Mouse (Mus musculus): ENCODE measurements at regions not wholly inside any gene's neighbourhood (a gene's known extent, or its start where the extent isn't known, plus 50 kb on each side); places are given as distances from the start of the nearest gene placed in this dataset.

DNA sequence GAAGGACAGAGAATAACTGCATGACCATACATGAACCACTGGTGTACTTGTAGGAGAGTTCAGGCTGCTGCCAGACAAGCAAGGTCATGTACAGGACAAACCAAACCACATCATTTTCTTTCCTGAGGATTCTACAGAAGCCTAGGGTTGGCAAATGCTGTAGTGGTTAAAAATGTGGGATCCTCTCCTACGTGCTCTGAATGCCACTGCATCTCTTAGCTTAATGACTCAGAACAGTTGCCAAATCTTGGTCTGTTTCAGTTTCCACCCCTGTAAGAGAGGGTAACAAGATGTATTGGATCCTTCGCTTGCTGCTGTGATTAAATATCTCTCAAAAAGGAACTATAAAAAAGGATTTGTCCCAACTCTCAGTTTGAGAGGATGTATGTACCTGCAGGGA lies 938.1 kb downstream of the 4930444P10Rik start:
- DNase-seq (ENCODE audit: low read depth): no peak

DNA sequence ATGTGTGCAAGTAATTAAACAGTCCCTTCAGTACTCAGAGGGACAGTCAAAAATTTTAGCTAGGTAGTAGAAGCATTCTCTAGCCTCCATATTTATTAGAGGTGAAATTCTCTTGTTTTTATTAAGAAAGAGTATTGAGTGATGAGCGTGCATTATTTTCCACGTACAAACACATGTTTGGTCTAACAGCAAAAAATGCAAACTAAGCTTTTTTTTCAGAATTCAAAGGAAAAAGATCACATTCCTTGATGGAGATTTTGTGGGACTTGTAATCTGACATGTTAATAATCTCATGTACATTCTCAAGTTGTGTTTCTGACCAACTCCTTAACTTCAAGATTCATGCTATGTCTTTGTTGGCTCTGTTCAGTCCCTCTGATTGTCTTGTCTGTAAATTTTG lies 939.2 kb downstream of the 4930444P10Rik start:
- DNase-seq (ENCODE audit: low read depth): no peak

DNA sequence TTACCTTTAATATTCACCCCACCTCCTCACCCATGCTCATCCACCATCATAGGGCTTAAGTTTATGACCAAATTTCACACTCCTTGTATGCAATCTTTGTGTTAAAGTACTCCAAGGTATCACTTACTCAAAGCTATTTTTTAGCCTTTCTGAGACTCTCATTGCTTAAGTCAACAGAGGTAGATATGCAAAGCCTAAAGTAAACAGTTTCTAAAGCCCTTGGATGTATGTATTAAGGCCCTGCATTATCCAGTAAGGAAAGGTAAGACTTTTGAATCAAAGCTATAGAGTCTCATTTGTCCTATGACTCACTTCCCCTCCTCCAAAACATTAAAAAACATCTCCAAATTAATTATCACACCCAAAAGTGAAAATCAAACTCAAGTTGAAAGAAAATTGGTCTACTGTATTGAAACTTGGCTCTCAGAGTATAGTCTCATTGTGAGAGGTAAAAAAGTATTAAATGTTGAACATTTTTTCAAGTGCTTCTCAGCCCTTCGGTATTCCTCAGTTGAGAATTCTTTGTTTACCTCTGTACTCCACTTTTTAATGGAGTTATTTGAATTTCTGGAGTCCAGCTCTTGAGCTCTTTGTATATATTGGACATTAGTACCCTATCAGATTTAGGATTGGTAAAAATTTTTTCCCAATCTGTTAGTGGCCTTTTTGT lies 949.1 kb downstream of the 4930444P10Rik start:
- no peak for DNase-seq (ENCODE audit: low read depth)

DNA sequence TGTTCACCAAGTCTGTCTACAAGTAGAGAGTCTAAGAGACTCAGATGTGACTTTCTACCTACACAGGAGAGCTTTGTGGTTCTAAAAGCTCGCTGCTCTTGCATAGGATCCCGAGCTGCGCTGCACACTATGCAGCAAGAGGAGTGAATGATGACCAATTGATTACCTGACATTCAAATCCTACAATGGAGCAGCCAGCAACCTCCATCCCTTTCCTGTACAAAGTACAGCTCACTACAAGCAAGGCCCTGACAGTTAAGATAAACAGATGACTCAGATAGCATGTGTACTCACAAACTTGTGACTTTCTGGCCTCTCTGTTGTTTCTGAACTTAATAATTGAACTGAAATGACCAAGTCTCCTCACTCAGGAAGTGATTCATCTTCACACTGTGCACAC lies 974.7 kb downstream of the 4930444P10Rik start:
- DNase-seq (ENCODE audit: low read depth): no peak

DNA sequence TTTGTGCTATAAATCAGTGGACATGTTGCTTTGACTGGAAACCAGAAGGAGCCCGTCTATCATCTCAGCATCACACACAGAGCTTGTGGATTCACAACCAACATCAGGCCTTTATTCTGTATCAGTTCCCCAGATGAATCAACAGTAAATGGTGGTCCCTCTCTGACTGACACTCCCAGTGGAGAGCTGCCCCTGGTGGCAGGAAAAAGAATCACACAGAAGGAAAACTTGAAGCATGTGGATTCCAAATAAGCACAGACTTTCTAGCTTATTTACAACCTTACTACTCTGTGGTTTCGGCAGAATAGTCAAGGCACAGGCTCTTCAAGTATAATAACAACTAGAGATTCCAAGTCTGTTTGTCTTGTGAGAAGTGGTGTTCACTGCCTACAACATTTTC lies 981.7 kb downstream of the 4930444P10Rik start:
- DNase-seq (ENCODE audit: low read depth): no peak

DNA sequence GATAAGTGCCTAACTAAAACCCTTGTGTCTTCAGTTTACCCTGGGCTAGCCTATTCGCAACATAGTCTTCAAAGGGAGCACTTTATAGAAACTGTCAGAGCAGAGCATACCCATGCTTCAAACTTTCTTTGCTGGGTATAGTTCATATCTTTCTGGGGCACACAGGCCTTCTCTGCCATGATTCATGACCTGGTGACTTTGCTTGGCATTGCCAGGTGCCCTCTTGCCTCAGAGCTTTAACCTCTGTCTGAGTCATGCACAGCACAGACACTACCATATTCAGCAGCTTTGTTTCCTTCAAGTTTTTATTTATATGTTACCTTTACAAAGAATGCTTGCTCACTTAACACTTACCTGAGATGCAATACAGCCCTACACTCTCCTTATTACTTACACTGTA lies 1022.8 kb downstream of the 4930444P10Rik start:
- no peak for DNase-seq (ENCODE audit: low read depth)

DNA sequence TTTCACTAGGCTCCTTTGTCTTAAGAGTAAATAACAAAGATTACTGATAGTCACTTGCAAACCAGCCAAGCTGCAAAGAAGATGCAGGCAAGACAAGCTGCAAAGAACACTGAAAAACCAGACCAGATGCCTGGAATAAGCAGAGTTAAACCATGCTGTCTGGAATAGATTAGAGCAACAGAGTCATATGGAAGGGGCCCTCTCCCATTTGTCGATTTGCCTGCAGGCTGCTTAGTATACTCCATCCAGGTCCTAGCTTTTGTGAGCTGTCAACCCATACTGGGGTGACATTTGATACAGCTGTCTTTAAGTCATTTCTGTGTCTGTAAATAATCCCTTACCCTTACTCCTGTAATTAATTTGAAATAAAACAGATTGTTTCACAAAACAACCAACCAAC lies 1059.1 kb downstream of the 4930444P10Rik start:
- no peak for DNase-seq (ENCODE audit: low read depth)

DNA sequence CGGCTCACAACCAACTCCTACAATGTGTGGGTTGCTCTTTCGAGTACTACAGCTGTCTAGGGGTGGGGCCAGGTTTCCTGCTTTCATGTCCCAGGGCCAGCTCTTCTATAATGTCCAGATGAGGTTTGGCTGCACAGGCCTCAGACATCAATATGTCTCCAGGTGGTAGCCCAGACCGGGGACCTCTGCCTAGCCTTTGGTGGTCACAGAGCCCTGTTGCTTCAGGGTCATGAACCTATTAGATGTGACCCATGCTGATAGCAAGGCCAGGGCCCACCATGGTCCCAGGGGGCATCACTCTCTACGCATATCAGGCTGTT lies 1074.7 kb downstream of the 4930444P10Rik start:
- no peak for DNase-seq (ENCODE audit: low read depth)

DNA sequence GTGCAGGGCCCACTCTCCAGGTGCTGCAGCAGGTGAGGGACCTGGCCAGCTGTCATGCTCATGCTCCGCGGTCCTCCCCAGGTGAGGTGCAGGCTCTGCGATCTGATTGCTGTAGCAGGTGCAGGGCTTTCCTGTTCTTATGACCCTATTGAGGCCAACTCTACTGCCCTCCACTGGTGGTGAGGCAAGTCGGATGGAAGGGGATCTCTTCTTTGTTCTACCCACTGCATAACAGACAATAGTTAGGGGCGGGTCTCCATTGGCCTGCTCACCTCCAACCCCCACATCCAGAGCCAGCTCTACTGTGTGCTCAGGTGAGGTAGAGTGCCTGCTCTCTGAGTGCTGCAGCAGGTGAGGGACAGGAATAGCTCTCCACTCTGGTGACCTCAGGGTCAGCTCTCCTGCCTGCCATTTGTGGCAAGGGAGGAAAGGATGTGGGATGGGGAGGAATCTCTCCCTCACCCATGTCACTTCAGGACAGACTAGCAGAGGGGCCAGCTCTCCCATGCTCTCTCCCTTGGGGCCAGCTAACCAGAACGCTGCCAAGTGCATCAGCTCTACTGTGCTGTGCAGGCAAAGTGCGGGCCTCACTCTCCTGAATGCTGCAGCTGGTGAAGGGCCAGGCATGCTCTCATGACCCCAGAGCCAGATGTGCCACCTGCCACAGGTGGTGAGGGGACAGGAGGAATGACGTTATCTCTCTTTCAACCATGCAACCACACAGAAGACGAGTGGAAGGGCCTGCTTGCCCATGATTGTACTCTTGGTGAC lies 1075.3 kb downstream of the 4930444P10Rik start:
- no peak for DNase-seq (ENCODE audit: low read depth)

DNA sequence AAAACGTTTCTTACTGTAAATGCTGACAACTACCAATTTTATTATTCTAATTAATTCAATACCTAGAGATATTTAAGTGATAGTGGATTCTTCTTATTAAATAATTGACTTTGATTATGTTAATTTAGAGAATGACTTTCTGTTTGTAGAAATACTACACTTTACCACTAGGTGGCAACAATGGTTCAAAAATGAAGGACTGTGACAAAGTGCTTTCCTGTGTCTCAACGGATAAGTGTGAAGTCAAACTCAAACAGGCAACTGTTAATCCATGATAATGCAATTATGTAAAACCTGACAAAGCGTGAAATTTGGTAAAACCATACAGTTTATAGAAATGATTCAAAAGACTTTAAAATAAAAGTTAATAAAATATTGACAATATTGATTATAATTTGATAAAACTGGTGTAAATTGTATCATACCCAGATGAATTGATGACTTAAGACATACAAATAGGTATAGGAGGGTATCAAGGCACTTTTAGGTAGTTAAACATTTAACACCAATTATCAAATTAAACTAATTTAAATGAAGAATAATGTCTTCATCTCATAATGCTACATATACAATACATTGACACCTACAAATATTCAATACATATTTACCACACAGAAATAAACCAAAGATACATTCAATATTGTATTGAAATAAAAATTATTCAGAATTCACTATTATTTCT lies 1085.3 kb downstream of the 4930444P10Rik start:
- DNase-seq (ENCODE audit: low read depth): peak; percentile 5

DNA sequence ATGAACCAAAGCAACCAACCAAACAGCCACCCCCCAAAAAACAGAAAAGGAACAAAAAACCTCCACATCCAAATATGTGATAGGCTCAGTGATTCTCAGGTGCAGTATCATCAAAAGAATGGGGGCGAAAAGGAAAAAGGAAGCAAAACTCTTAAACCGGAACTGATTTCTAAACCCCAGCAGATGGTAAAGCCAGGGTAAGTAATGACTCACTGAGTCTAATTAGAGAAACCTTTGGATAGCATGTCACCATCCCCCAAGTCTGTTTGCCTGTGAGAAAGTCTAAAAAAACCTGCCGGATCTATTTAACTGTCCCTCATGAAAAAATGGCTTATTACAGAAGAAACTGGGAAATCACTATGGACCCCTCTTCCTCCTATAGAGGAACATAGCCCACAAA lies 1097.8 kb downstream of the 4930444P10Rik start:
- no peak for DNase-seq (ENCODE audit: low read depth)

DNA sequence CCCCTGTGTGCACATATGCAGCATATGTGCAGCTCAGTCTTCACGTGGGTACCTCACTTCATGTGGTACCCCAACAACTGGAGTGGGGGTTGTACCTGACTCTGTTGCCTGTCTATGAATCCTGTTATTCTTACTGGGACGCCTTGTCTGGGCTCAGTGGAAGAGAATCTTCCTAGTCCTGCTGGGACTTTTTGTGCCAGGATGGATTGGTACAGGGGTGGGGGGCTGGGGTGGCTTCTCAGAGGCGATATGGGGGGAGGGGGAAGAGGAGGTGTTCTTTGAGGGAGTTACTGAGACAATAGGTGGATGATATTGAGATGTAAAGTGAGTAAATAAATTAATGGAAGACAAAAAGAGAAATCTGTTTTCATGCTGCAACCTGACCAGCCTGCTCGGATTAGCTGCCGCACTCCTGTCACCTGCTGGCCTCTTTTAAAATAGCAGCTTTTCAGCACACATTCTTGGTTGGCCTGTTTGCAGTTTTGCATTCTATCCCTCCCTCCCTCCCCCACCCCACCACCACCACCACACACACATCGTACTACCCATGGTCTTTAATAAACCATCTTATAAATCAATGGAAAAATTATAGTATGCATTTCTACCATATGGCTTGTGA lies 1112.9 kb downstream of the 4930444P10Rik start:
- no peak for DNase-seq (ENCODE audit: low read depth)

Measured in fibroblast of lung, adult 2 months (primary cell).